Mouse (Mus musculus) heart, embryonic 13.5 days (tissue): Measurements from ENCODE around the gene Ttyh3. TPM values are rescaled to one million over a fixed set of nuclear protein-coding genes. Genes with fewer than 3 reads are reported as not detected.
A peak's percentile ranks its signal among the peaks of the same experiment; 100 is the strongest.

Experiments
- ATAC-seq: fragments of 200-750 bp; cut with Nextera tagmentation; 2 replicates; pipeline ENCODE4 v1.8.0; 2017; ENCODE audit warnings: moderate TSS enrichment; ENCODE audit not compliant: insufficient number of reproducible peaks, low FRiP score, low TSS enrichment; ENCODE audit errors: extremely low read depth
- H3K27ac ChIP-seq: fragments of 300-500 bp; sonication (generic); replicated peaks from 2 replicates; pipeline ENCODE4 v1.5.1; 2015; ENCODE audit warnings: moderate library complexity, mild to moderate bottlenecking, inconsistent platforms
- H3K27me3 ChIP-seq: fragments of 300-500 bp; sonication (generic); replicated peaks from 2 replicates; pipeline ENCODE4 v1.6.1; 2015; ENCODE audit warnings: mild to moderate bottlenecking, inconsistent platforms
- H3K36me3 ChIP-seq: fragments of 300-500 bp; sonication (generic); 2 replicates; pipeline ENCODE4 v1.6.1; 2015; ENCODE audit warnings: mild to moderate bottlenecking, inconsistent platforms
- H3K4me1 ChIP-seq: fragments of 300-500 bp; sonication (generic); 2 replicates; pipeline ENCODE4 v1.6.1; 2015; ENCODE audit warnings: inconsistent platforms
- H3K4me2 ChIP-seq: fragments of 300-500 bp; sonication (generic); 2 replicates; pipeline ENCODE4 v1.6.1; 2015; ENCODE audit warnings: inconsistent platforms, mild to moderate bottlenecking, moderate library complexity
- H3K4me3 ChIP-seq: fragments of 300-500 bp; sonication (generic); 2 replicates; pipeline ENCODE4 v1.5.1; 2015; ENCODE audit warnings: moderate library complexity, mild to moderate bottlenecking, inconsistent platforms
- H3K9ac ChIP-seq: fragments of 300-500 bp; sonication (generic); 2 replicates; pipeline ENCODE4 v1.6.1; 2015; ENCODE audit warnings: inconsistent platforms, mild to moderate bottlenecking, moderate library complexity
- H3K9me3 ChIP-seq: fragments of 300-500 bp; sonication (generic); 2 replicates; pipeline ENCODE4 v1.6.1; 2016; ENCODE audit warnings: inconsistent platforms
- WGBS: fragments of 180-500 bp; shearing (Covaris S2); methylation state at CpG from one replicate; pipeline ENCODE4 v1.1.7; 2015; ENCODE audit warnings: mixed read lengths; 5-methylcytosine and 5-hydroxymethylcytosine counted together
- polyA plus RNA-seq: library from polyadenylated mRNA; unstranded; fragments of >200 nt; fragmentation: Nextera tagmentation; extraction: Ambion mirVana; gene quantifications from 2 replicates; pipeline ENCODE4 v1.2.1, GENCODE M21; 2015

Ttyh3 gene
- polyA plus RNA-seq, 1 experiment from 2014 or later = 25.0 TPM

DNA sequence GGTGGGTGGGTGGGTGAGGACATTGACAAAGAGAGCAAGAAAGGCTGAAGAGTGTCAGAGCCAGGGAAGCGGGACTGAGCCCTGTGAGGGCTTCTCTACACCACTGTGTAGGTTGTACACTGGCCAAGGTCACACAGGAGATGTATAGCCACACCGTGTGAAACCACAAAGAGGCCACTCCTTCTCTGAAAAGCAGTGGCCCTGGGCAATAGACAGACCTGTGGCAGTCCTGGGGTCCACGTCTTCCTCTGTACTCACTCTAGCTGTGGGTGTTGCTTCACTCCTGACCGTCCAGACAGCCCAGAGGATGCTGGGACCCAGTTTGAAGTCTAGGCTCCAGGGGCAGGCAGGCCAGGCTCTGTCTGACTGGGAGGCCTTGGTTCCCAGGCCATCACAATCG is 54.0 kb downstream of the Ttyh3 start:
- Histone ChIP-seq H3K4me1 (peaks cover 8% of the 10 kb centered on the region), H3K27ac (no peak overlapping the region), H3K36me3 (no peaks in the 10 kb centered on the region), H3K9ac (no peak overlapping the region), H3K27me3 (peaks cover 13% of the 10 kb centered on the region), H3K4me3 (no peak overlapping the region), H3K4me2 (no peak overlapping the region), H3K9me3 (no peaks in the 10 kb centered on the region)
- no peak for ATAC-seq
- WGBS = 74% methylated on average over 5 of the region's 5 CpGs

DNA sequence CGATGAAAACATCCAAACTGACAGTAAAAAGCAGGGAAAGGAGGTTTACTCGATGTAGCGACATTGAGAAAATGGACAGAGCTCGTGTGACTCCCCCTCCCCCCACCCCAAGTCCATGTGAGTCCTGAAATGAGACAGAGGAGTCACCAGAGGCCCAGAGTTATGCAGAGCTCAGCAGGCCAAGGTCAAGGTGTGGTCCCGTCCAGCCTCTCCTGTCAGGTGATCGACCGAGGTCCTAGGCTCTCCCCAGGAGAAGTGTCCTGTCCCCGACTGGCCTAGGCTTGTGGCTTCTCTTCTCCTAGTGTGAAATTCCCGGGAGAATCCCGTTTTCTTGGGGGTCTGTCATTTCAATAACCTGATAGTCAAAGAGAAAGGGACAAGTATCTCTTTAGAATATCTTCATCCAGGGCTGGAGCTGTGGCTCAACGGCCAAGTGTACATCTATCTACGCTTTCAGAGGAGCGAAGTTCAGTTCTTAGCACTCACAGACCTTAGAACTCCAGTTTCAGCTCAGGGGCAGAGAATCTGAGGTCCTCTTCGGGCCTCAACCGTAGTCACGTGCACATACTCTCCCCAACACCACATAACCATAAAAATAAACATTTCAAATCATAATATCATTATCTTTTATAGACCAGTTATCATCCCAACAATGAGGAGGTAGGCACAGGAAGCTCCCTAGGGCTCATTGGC is 59.6 kb downstream of the Ttyh3 start:
- no peaks in the 10 kb centered on the region for H3K4me1 ChIP-seq
- WGBS = 77% methylated on average over 16 of the region's 16 CpGs
- H3K36me3 ChIP-seq = no peaks in the 10 kb centered on the region
- no peak overlapping the region for H3K9ac ChIP-seq
- H3K9me3 ChIP-seq = no peaks in the 10 kb centered on the region
- no peak overlapping the region for H3K4me3 ChIP-seq
- H3K4me2 ChIP-seq = no peak overlapping the region
- H3K27me3 ChIP-seq = peaks cover 6% of the 10 kb centered on the region; the same call in 1 of the 2 replicates
- H3K27ac ChIP-seq = no peak overlapping the region
- ATAC-seq = no peak

DNA sequence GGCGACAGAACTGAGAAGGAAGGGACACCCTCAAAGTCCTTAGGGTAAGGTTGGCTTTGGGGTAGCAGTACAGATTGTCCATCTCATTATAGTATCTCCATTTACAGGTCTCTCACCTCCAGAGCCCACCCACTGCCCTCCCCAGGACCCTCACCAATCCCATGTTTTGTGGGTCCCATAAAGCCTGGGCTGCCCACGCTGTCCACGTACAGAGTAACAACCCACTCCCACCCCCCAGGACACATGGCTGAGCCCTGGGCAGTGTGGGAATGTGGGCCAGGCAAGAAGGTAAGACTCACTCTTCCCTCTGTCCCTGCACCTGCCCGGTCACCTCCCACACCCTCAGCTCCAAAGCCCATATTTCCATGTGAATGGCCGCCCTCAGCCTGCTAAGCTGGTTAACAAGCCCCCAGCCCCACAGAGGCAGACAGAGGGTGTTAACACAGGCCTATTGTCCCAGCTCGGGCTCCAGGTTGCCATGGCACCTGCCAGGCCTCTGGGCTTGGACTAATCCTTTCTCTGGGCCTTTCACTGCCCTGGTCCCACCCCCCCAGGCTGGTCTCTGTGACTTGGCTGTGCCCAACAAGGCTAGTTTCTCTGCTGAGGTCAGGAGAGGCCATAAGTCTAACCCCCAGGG is 65.0 kb downstream of the Ttyh3 start:
- H3K4me2 ChIP-seq = no peak overlapping the region

DNA sequence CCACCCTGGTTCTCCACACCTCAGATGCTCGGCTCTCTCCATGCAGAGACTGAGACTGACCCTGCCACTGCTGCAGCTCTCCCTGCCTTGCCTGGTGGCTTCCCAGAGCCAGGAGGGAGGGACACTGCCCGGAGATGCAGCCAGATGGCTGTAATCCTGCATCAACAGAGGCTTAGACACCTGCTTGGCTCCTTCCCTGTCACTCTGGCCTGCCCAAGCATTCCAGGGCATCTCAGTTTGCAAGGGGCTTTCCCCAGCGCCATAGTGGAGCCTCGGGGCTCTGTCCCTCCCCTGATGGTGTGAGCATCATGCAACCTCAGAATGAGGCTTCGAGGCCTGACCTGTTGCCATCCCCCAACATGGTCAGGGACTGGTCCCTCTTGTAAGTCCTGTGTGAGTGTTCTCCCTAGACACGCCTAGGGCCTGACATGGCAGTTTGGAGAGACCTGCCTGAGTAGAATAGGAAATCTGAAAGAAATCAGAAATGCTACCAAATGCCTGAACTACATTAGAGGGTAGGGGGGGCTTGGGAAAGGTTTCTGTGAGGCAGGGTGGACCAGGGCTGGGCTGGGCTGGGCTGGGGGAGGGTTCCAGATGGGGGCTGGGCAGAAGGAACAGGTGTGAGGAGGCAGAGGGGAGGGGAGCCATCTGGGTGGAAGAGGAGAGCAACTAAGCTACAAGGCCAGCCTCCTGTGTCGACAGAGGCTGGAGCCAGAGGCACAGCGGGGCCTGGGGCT is 65.7 kb downstream of the Ttyh3 start:
- H3K4me1 ChIP-seq = peaks cover 14% of the 10 kb centered on the region; the same call in 1 of the 2 replicates
- no peak for ATAC-seq
- H3K36me3 ChIP-seq = no peaks in the 10 kb centered on the region
- WGBS = 31% methylated on average over 8 of the region's 8 CpGs
- H3K4me2 ChIP-seq = no peak overlapping the region
- H3K4me3 ChIP-seq = no peak overlapping the region
- H3K27me3 ChIP-seq = peaks cover 34% of the 10 kb centered on the region
- no peak overlapping the region for H3K27ac ChIP-seq
- no peaks in the 10 kb centered on the region for H3K9me3 ChIP-seq
- H3K9ac ChIP-seq = no peak overlapping the region

More for the DNA sequence above, 65.0 kb downstream of the Ttyh3 start:
- Histone ChIP-seq H3K27me3 (peaks cover 27% of the 10 kb centered on the region), H3K4me1 (peaks cover 14% of the 10 kb centered on the region; the same call in 1 of the 2 replicates), H3K9ac (no peak overlapping the region), H3K27ac (no peak overlapping the region), H3K9me3 (no peaks in the 10 kb centered on the region), H3K36me3 (no peaks in the 10 kb centered on the region), H3K4me3 (no peak overlapping the region)
- ATAC-seq = no peak
- 52% methylated on average over 6 of the region's 6 CpGs for WGBS

DNA sequence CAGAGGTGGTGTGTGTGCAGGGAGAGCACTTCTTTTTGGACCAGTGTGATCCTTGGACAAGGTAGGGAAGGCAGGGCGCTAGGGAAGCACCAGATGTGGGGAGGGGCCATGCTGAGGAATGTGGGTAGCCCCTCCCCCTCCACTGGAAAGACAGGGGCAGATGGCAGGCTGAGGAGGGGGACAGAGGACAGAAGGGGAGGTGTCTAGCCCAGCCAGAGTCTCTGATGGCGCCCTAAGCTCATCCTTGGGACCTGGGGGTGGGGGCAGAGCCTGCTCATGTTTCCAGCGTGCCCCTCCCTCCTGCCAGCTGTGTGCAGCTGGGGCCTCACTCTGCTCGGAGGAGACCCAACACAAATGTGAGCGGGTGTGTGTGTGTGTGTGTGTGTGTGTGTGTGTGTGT is 67.3 kb downstream of the Ttyh3 start:
- H3K27ac ChIP-seq = no peak overlapping the region
- peaks cover 35% of the 10 kb centered on the region for H3K27me3 ChIP-seq
- no peak overlapping the region for H3K4me2 ChIP-seq
- WGBS = 6% methylated on average over 5 of the region's 5 CpGs
- ATAC-seq = no peak
- no peak overlapping the region for H3K4me3 ChIP-seq
- H3K4me1 ChIP-seq = peaks cover 14% of the 10 kb centered on the region; the same call in 1 of the 2 replicates
- H3K9me3 ChIP-seq = no peaks in the 10 kb centered on the region
- no peak overlapping the region for H3K9ac ChIP-seq
- H3K36me3 ChIP-seq = no peaks in the 10 kb centered on the region

DNA sequence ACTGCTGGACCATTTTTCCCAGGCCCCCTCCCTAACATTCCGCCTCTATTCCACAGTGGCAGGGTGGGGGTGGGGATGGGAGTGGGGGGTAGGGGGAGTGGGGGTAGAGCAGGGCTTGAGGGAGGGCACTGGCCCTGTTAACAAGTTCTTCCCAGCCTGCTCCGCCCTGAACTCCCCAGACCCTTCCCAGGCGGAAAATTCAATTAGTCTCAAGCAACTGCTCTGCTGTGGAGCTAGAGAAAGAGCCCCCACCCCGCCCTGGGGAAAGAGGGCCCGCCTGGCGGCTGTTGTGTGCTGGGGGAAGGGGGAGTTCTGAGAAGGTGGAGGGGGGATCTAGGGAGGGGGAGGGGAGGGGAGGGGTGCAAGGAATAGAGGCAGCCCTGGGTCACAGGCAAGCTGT is 69.1 kb downstream of the Ttyh3 start:
- H3K9ac ChIP-seq = no peak overlapping the region
- no peaks in the 10 kb centered on the region for H3K36me3 ChIP-seq
- H3K4me1 ChIP-seq = peaks cover 19% of the 10 kb centered on the region
- H3K4me2 ChIP-seq = no peak overlapping the region
- no peak overlapping the region for H3K4me3 ChIP-seq
- no peak for ATAC-seq
- WGBS = 25% methylated on average over 6 of the region's 6 CpGs
- peaks cover 35% of the 10 kb centered on the region for H3K27me3 ChIP-seq
- no peak overlapping the region for H3K27ac ChIP-seq
- no peaks in the 10 kb centered on the region for H3K9me3 ChIP-seq

DNA sequence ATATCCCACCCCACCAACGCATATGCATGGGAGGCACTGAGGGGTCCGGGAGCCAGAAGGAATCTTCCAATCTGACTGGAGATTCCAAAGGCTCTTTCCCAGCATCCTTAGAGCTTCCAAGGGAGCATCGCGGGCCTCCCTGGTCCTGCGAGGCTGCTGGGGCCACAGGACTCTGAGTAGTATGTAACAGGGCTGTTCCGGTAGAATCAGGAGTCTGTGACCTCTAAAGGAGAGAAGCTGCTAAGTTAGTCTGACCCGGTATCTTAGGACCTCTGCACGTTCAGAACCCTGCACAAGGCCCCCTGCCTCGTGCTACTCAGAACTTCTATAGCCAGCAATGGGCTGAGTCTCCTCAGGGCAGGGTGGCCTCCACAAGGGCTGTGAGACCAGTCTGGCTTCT is 69.6 kb downstream of the Ttyh3 start:
- peaks cover 19% of the 10 kb centered on the region for H3K4me1 ChIP-seq
- no peak overlapping the region for H3K4me2 ChIP-seq
- H3K27me3 ChIP-seq = peaks cover 35% of the 10 kb centered on the region
- 38% methylated on average over 9 of the region's 9 CpGs for WGBS
- H3K36me3 ChIP-seq = no peaks in the 10 kb centered on the region
- no peak overlapping the region for H3K4me3 ChIP-seq
- 0 out of 2 replicates have a peak overlapping the region, but pooled peaks have one; percentile 24 for H3K9ac ChIP-seq
- no peak for ATAC-seq
- H3K9me3 ChIP-seq = no peaks in the 10 kb centered on the region
- H3K27ac ChIP-seq = no peak overlapping the region

DNA sequence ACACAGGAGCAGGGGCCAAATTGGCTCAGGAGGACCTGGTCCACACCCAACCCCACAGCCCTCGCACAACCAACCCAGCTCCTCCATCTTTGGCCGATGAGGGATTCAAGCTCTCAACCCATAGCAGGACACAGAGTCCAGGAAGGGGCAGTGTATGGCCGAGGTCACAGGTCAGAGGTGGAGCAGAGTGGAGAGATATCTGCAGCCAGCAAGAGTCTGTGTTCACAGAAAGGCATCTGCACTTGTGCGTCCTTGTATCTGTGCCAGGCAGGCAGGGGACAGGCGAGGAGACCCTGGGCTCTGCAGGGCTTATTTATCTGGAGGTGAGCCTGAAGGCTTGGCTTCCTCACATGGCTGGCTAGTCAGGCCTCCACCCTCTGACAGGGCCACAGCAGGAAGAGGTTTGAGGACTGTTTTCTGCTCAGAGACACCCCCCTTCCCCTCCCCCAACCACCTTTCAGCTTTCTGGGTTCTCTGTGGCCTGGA is 73.4 kb downstream of the Ttyh3 start:
- H3K4me2 ChIP-seq = no peak overlapping the region
- no peak overlapping the region for H3K27ac ChIP-seq
- no peak overlapping the region for H3K4me3 ChIP-seq
- no peak for ATAC-seq
- 36% methylated on average over 5 of the region's 5 CpGs for WGBS
- H3K36me3 ChIP-seq = no peaks in the 10 kb centered on the region
- H3K4me1 ChIP-seq = peaks cover 15% of the 10 kb centered on the region
- H3K9me3 ChIP-seq = no peaks in the 10 kb centered on the region
- H3K27me3 ChIP-seq = peaks cover 22% of the 10 kb centered on the region; the same call in 1 of the 2 replicates
- no peak overlapping the region for H3K9ac ChIP-seq

DNA sequence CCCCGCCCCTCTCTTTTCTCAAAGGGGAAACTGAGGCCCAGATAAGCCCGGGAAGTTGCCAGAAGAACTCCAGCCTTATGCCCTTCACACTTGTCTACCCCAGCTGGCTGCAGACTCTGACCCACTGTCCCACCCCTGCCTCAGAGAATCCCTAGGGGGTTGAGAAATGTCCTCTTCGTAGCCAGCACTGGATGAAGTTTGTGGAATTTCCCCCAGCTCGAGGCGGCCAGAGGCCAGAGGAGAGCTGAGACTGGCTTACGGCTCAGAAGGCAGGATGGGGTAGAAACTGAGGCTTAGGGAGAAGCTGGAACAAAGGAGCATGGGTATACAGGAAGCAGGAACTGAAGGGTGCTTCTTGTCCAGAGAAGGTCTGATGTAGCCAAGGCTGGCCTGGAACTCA is 76.2 kb downstream of the Ttyh3 start:
- no peaks in the 10 kb centered on the region for H3K9me3 ChIP-seq
- H3K4me1 ChIP-seq = peaks cover 9% of the 10 kb centered on the region
- no peaks in the 10 kb centered on the region for H3K36me3 ChIP-seq
- H3K27ac ChIP-seq = no peak overlapping the region
- no peak overlapping the region for H3K4me3 ChIP-seq
- WGBS = 60% methylated on average over 6 of the region's 6 CpGs
- ATAC-seq = no peak
- no peak overlapping the region for H3K9ac ChIP-seq
- H3K27me3 ChIP-seq = no peaks in the 10 kb centered on the region
- H3K4me2 ChIP-seq = no peak overlapping the region

DNA sequence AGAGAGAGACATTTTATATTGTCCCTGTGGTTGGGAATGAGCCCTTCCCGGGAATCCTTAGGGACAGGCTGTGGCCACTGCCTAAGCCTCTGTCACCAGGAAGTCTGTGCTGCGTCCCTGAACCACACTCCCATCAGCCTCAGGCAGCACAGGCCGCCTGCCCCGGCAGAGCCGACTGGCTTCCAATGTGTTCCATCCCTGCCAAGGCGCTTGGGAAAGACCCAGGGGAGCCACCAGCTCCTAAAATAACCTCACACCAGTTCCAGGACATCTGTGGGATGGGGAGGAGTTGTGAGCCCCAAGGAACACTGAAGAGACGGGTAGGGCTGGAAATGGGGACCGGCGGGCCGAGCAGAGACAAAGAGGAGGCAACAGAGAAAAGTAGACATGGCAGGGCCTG is 77.2 kb downstream of the Ttyh3 start:
- Histone ChIP-seq H3K4me3 (no peak overlapping the region), H3K4me2 (no peak overlapping the region), H3K27ac (no peak overlapping the region), H3K9me3 (no peaks in the 10 kb centered on the region), H3K9ac (no peak overlapping the region), H3K27me3 (no peaks in the 10 kb centered on the region), H3K4me1 (peaks cover 9% of the 10 kb centered on the region), H3K36me3 (no peaks in the 10 kb centered on the region)
- ATAC-seq = no peak
- 37% methylated on average over 10 of the region's 10 CpGs for WGBS

DNA sequence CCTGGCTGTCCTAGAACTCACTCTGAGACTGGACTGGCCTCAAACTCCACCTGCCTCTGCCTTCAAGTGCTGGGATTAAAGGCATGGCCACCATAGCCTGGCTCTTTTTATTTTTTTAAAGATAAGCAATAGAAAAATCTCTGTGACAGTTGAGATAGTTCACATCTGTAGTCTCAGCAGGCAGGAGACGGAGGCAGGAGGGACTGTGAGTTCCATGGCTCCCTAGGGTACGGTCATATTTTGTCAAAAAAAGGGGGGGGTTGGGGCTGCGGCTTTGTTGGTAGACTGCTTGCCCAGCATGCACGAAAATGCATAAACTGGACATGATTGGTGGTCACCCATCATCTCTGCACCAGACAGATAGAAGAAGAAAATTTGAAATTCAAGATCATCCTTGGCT is 77.6 kb downstream of the Ttyh3 start:
- Histone ChIP-seq H3K36me3 (no peaks in the 10 kb centered on the region), H3K9ac (no peak overlapping the region), H3K9me3 (no peaks in the 10 kb centered on the region), H3K27me3 (no peaks in the 10 kb centered on the region), H3K4me1 (peaks cover 9% of the 10 kb centered on the region), H3K4me3 (no peak overlapping the region), H3K4me2 (no peak overlapping the region), H3K27ac (no peak overlapping the region)
- WGBS = 71% methylated on average over 4 of the region's 4 CpGs
- ATAC-seq = no peak
